Mouse (Mus musculus): ENCODE measurements around the gene Coq8b. TPM values are rescaled to one million over a fixed set of nuclear protein-coding genes. Genes with fewer than 3 reads are reported as not detected.

Coq8b gene
- polyA plus RNA-seq, 1 experiment from 2014 or later: 21.4 TPM

- no peak overlapping the region for H3K9ac ChIP-seq
- H3K27me3 ChIP-seq (replicated peaks): no peaks in the 10 kb centered on the region
- no peaks in the 10 kb centered on the region for H3K9me3 ChIP-seq
- ATAC-seq: no peak
- H3K36me3 ChIP-seq: peaks cover 12% of the 10 kb centered on the region; the same call in 1 of the 2 replicates
- peaks cover 7% of the 10 kb centered on the region for H3K4me1 ChIP-seq (replicated peaks)
- H3K4me2 ChIP-seq (replicated peaks): no peak overlapping the region
- no peak overlapping the region for H3K4me3 ChIP-seq (replicated peaks)
- WGBS: 94% methylated on average over 3 of the region's 3 CpGs
- H3K27ac ChIP-seq: no peak overlapping the region
Measured at GRCm38 (mm10) chr7:27277191-27277590, 44.4 kb downstream of the Coq8b start.

- peaks cover 14% of the 10 kb centered on the region for H3K4me1 ChIP-seq (replicated peaks)
- peak overlapping the region; percentile 34; the same call in 1 of the 2 replicates for H3K27ac ChIP-seq
- no peak overlapping the region for H3K4me3 ChIP-seq (replicated peaks)
- H3K9ac ChIP-seq: no peak overlapping the region
- peak; percentile 65 for ATAC-seq
- no peaks in the 10 kb centered on the region for H3K9me3 ChIP-seq
- H3K27me3 ChIP-seq (replicated peaks): no peaks in the 10 kb centered on the region
- H3K4me2 ChIP-seq (replicated peaks): no peak overlapping the region; the same call in 1 of the 2 replicates
- peaks cover under 1% of the 10 kb centered on the region; the same call in 1 of the 2 replicates for H3K36me3 ChIP-seq
- 51% methylated on average over 13 of the region's 13 CpGs for whole genome bisulfite sequencing
Measured at GRCm38 (mm10) chr7:27281717-27282116, 48.9 kb downstream of the Coq8b start.

- Histone ChIP-seq H3K4me2 (replicated peaks) (no peak overlapping the region), H3K36me3 (no peaks in the 10 kb centered on the region)
- peak; percentile 60 for ATAC-seq
Measured at GRCm38 (mm10) chr7:27282225-27282624, 49.4 kb downstream of the Coq8b start.

GRCm38 (mm10) chr7:27284865-27285697 is 52.3 kb downstream of the Coq8b start:
- no peak overlapping the region for H3K4me3 ChIP-seq (replicated peaks)
- H3K27ac ChIP-seq: peak overlapping the region; percentile 44; the same call in 1 of the 2 replicates
- WGBS: 4% methylated on average over 28 of the region's 28 CpGs
- H3K4me1 ChIP-seq (replicated peaks): peaks cover 14% of the 10 kb centered on the region
- H3K4me2 ChIP-seq (replicated peaks): peak overlapping the region; percentile 38
- ATAC-seq: peak; percentile 26
- H3K9ac ChIP-seq: no peak overlapping the region
- H3K27me3 ChIP-seq (replicated peaks): no peaks in the 10 kb centered on the region
- no peaks in the 10 kb centered on the region for H3K36me3 ChIP-seq
- H3K9me3 ChIP-seq: no peaks in the 10 kb centered on the region

More at GRCm38 (mm10) chr7:27282225-27282624, 49.4 kb downstream of the Coq8b start:
- no peaks in the 10 kb centered on the region for H3K9me3 ChIP-seq
- H3K4me1 ChIP-seq (replicated peaks): peaks cover 14% of the 10 kb centered on the region
- 58% methylated on average over 4 of the region's 4 CpGs for WGBS
- no peaks in the 10 kb centered on the region for H3K27me3 ChIP-seq (replicated peaks)
- H3K4me3 ChIP-seq (replicated peaks): no peak overlapping the region
- no peak overlapping the region for H3K9ac ChIP-seq
- peak overlapping the region; percentile 34; the same call in 1 of the 2 replicates for H3K27ac ChIP-seq

- Histone ChIP-seq H3K27ac (no peak overlapping the region), H3K4me1 (replicated peaks) (peaks cover 14% of the 10 kb centered on the region), H3K9ac (no peak overlapping the region), H3K36me3 (no peaks in the 10 kb centered on the region), H3K9me3 (no peaks in the 10 kb centered on the region), H3K27me3 (replicated peaks) (no peaks in the 10 kb centered on the region), H3K4me3 (replicated peaks) (no peak overlapping the region), H3K4me2 (replicated peaks) (peak overlapping the region; percentile 38)
- 7% methylated on average over 8 of the region's 8 CpGs for WGBS
- peak; percentile 48 for ATAC-seq
Measured at GRCm38 (mm10) chr7:27285698-27286066, 52.9 kb downstream of the Coq8b start.

GRCm38 (mm10) chr7:27288732-27289131 is 55.9 kb downstream of the Coq8b start:
- Histone ChIP-seq H3K9me3 (no peaks in the 10 kb centered on the region), H3K4me2 (replicated peaks) (no peak overlapping the region), H3K4me1 (replicated peaks) (peaks cover 13% of the 10 kb centered on the region), H3K27ac (no peak overlapping the region), H3K4me3 (replicated peaks) (no peak overlapping the region), H3K27me3 (replicated peaks) (no peaks in the 10 kb centered on the region), H3K36me3 (no peaks in the 10 kb centered on the region), H3K9ac (no peak overlapping the region)
- 90% methylated on average over 7 of the region's 7 CpGs for WGBS
- no peak for ATAC-seq

GRCm38 (mm10) chr7:27290555-27290954 is 57.7 kb downstream of the Coq8b start:
- Histone ChIP-seq H3K4me1 (replicated peaks) (0 out of 2 replicates have a peak, but pooled peaks cover 4% of the 10 kb centered on the region), H3K27me3 (replicated peaks) (no peaks in the 10 kb centered on the region), H3K9me3 (no peaks in the 10 kb centered on the region), H3K36me3 (no peaks in the 10 kb centered on the region), H3K4me3 (replicated peaks) (no peak overlapping the region), H3K9ac (no peak overlapping the region), H3K4me2 (replicated peaks) (no peak overlapping the region), H3K27ac (no peak overlapping the region)
- WGBS: 65% methylated on average over 2 of the region's 2 CpGs
- ATAC-seq: no peak

GRCm38 (mm10) chr7:27291795-27292466 is 59.1 kb downstream of the Coq8b start:
- Histone ChIP-seq H3K4me1 (replicated peaks) (0 out of 2 replicates have a peak, but pooled peaks cover 4% of the 10 kb centered on the region), H3K27me3 (replicated peaks) (no peaks in the 10 kb centered on the region), H3K9ac (no peak overlapping the region), H3K36me3 (no peaks in the 10 kb centered on the region), H3K27ac (peak overlapping the region; percentile 91), H3K4me3 (replicated peaks) (no peak overlapping the region; the same call in 1 of the 2 replicates), H3K9me3 (no peaks in the 10 kb centered on the region), H3K4me2 (replicated peaks) (peak overlapping the region; percentile 29)
- WGBS: 17% methylated on average over 12 of the region's 12 CpGs
- peak; percentile 75 for ATAC-seq

- Histone ChIP-seq H3K4me3 (replicated peaks) (no peak overlapping the region), H3K4me1 (replicated peaks) (0 out of 2 replicates have a peak, but pooled peaks cover 10% of the 10 kb centered on the region), H3K27ac (no peak overlapping the region), H3K27me3 (replicated peaks) (no peaks in the 10 kb centered on the region), H3K9ac (no peak overlapping the region), H3K9me3 (no peaks in the 10 kb centered on the region), H3K4me2 (replicated peaks) (no peak overlapping the region), H3K36me3 (no peaks in the 10 kb centered on the region)
- no peak for ATAC-seq
- 69% methylated on average over 4 of the region's 4 CpGs for WGBS
Measured at GRCm38 (mm10) chr7:27295956-27296355, 63.1 kb downstream of the Coq8b start.

GRCm38 (mm10) chr7:27296518-27296917 is 63.7 kb downstream of the Coq8b start:
- Histone ChIP-seq H3K9me3 (no peaks in the 10 kb centered on the region), H3K4me3 (replicated peaks) (no peak overlapping the region), H3K36me3 (no peaks in the 10 kb centered on the region), H3K4me1 (replicated peaks) (0 out of 2 replicates have a peak, but pooled peaks cover 7% of the 10 kb centered on the region), H3K9ac (no peak overlapping the region), H3K4me2 (replicated peaks) (no peak overlapping the region), H3K27me3 (replicated peaks) (no peaks in the 10 kb centered on the region), H3K27ac (no peak overlapping the region)
- no peak for ATAC-seq
- WGBS: 92% methylated on average over 4 of the region's 4 CpGs

- Histone ChIP-seq H3K4me2 (replicated peaks) (no peak overlapping the region), H3K4me1 (replicated peaks) (0 out of 2 replicates have a peak, but pooled peaks cover 10% of the 10 kb centered on the region), H3K27me3 (replicated peaks) (no peaks in the 10 kb centered on the region), H3K4me3 (replicated peaks) (no peak overlapping the region), H3K36me3 (no peaks in the 10 kb centered on the region), H3K9me3 (no peaks in the 10 kb centered on the region), H3K27ac (0 out of 2 replicates have a peak overlapping the region, but pooled peaks have one; percentile 10), H3K9ac (no peak overlapping the region)
- 68% methylated on average over 16 of the region's 16 CpGs for WGBS
- ATAC-seq: peak; percentile 18; the same call in 1 of the 2 replicates
Measured at GRCm38 (mm10) chr7:27298033-27298610, 65.3 kb downstream of the Coq8b start.

GRCm38 (mm10) chr7:27298816-27299215 is 66.0 kb downstream of the Coq8b start:
- Histone ChIP-seq H3K4me1 (replicated peaks) (0 out of 2 replicates have a peak, but pooled peaks cover 10% of the 10 kb centered on the region), H3K4me2 (replicated peaks) (no peak overlapping the region), H3K9me3 (no peaks in the 10 kb centered on the region), H3K27ac (no peak overlapping the region), H3K36me3 (no peaks in the 10 kb centered on the region), H3K4me3 (replicated peaks) (no peak overlapping the region), H3K9ac (no peak overlapping the region), H3K27me3 (replicated peaks) (no peaks in the 10 kb centered on the region)
- ATAC-seq: no peak
- 82% methylated on average over 6 of the region's 6 CpGs for WGBS
